Mouse (Mus musculus) myocyte (in vitro differentiated cells): Measurements from ENCODE around the gene Sertad4. TPM values are rescaled to one million over a fixed set of nuclear protein-coding genes. Genes with fewer than 3 reads are reported as not detected.
A peak's percentile ranks its signal among the peaks of the same experiment; 100 is the strongest.

ENCODE experiments used
- H3K27me3 ChIP-seq: one replicate; pipeline ENCODE4 v1.6.1; 2011; ENCODE audit not compliant: control insufficient read depth, insufficient read depth, insufficient read length
- H3K36me3 ChIP-seq: one replicate; pipeline ENCODE4 v1.6.1; 2011; ENCODE audit not compliant: control insufficient read depth, insufficient read depth
- H3K4me2 ChIP-seq: one replicate; pipeline ENCODE4 v1.6.1; 2011; ENCODE audit warnings: low read depth, control low read depth
- H3K4me3 ChIP-seq: one replicate; pipeline ENCODE4 v1.5.1; 2011; ENCODE audit warnings: mild to moderate bottlenecking, control low read depth, moderate library complexity
- H3K79me2 ChIP-seq: one replicate; pipeline ENCODE4 v1.6.1; 2011; ENCODE audit not compliant: control insufficient read depth, insufficient read depth
- H3ac ChIP-seq: one replicate; pipeline ENCODE4 v1.6.1; 2011; ENCODE audit not compliant: control insufficient read depth, insufficient read length
- CEBPB ChIP-seq: IDR thresholded peaks from 2 replicates; pipeline ENCODE4 v1.6.1; 2011; ENCODE audit warnings: mild to moderate bottlenecking, moderate library complexity; ENCODE audit not compliant: poor library complexity, insufficient read depth, severe bottlenecking
- E2F4 ChIP-seq: IDR thresholded peaks from one replicate; pipeline ENCODE4 v1.6.1; 2011; ENCODE audit warnings: mild to moderate bottlenecking, control low read depth, moderate library complexity; ENCODE audit not compliant: insufficient read depth
- MAX ChIP-seq: IDR thresholded peaks from one replicate; pipeline ENCODE4 v1.6.1; 2011; ENCODE audit warnings: low read depth, mild to moderate bottlenecking, control low read depth
- MYOD1 ChIP-seq, 3 experiments: IDR thresholded peaks; one replicate each; pipeline ENCODE4 v1.6.1; 2011; ENCODE audit warnings: control low read depth in 2 of 3, low read depth in 2 of 3, mild to moderate bottlenecking in 2 of 3, moderate library complexity in 1 of 3; ENCODE audit not compliant: insufficient read length in 2 of 3, control insufficient read depth in 1 of 3
- MYOG ChIP-seq, 3 experiments: IDR thresholded peaks; one replicate each; pipeline ENCODE4 v1.6.1; 2011; ENCODE audit warnings: control low read depth in 2 of 3, low read depth in 2 of 3, mild to moderate bottlenecking in 2 of 3; ENCODE audit not compliant: insufficient read length in 2 of 3, control insufficient read depth in 1 of 3, insufficient read depth in 1 of 3
- POLR2A ChIP-seq: IDR thresholded peaks from one replicate; pipeline ENCODE4 v1.6.1; 2011; ENCODE audit warnings: low read depth, mild to moderate bottlenecking, control low read depth, moderate library complexity; ENCODE audit not compliant: insufficient read length
- POLR2AphosphoS2 ChIP-seq: IDR thresholded peaks from one replicate; pipeline ENCODE4 v1.6.1; 2011; ENCODE audit warnings: low read depth, control low read depth; ENCODE audit not compliant: insufficient read length
- REST ChIP-seq: IDR thresholded peaks from one replicate; pipeline ENCODE4 v1.6.1; 2011; ENCODE audit warnings: mild to moderate bottlenecking, control low read depth, moderate library complexity; ENCODE audit not compliant: insufficient read depth, insufficient read length
- SRF ChIP-seq: IDR thresholded peaks from one replicate; pipeline ENCODE4 v1.6.1; 2011; ENCODE audit warnings: low read depth; ENCODE audit not compliant: control insufficient read depth, insufficient read length
- TCF12 ChIP-seq: IDR thresholded peaks from one replicate; pipeline ENCODE4 v1.6.1; 2011; ENCODE audit warnings: mild to moderate bottlenecking, control low read depth; ENCODE audit not compliant: poor library complexity, insufficient read depth, severe bottlenecking
- TCF3 ChIP-seq: IDR thresholded peaks from one replicate; pipeline ENCODE4 v1.6.1; 2011; ENCODE audit warnings: low read depth, control low read depth; ENCODE audit not compliant: insufficient read length
- USF1 ChIP-seq: IDR thresholded peaks from one replicate; pipeline ENCODE4 v1.6.1; 2011; ENCODE audit warnings: low read depth, mild to moderate bottlenecking, control low read depth, moderate library complexity
- polyA plus RNA-seq: library from polyadenylated mRNA; unstranded; fragments of >200 nt; fragmentation: generic; extraction: Trizol; gene quantifications from one replicate; pipeline ENCODE4 v1.2.1, GENCODE M21; 2012; ENCODE audit warnings: missing spikeins

Gene Sertad4
- polyA plus RNA-seq = 21.3 TPM

DNA sequence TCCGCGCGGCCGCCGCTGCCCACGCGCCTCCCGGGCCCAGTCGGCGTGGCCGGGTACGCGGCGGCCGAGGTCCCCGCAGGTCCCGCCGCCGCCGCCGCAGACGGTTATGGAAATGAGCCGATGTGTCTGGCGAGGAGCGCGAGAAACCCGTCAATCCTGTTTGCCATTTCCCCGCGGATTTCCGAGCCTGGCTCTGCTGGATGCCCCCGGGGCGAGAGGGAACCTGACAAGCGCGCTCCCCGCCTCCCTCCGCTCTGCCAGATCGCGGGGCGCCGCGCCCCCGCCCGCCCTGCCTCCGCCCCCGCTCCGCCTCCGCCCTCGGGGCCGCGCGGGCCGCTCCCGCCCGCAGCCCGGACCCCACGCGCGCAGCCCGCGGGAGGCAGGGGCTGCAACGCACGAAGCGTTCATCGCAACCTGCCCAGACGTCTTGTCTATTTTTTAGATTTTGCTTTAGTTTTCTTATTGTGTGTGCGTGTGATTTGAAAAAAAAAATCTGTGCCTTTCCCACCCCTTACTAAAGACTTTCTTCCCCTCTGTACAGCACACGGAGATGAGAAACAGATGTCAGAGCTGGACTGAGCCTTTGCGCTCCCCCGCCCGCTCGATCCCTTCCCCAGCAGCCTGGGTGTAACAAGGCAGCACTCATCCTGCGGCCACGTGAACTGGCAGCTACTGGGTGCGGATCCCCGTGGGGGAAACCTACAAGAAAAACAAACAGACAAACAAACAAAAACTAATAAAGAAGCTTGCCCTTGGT, at the start of gene Sertad4:
Sertad4 (minus strand) TSS at position 283 of the 757 bp plus-strand sequence.
- H3K4me2 ChIP-seq = peak within 1 kb of the TSS; percentile 83
- TF ChIP-seq MAX = no peak
- no peak for TF ChIP-seq TCF3
- TF ChIP-seq SRF = no peak
- TF ChIP-seq MYOD1 (IDR thresholded peaks at IDR 0.05; ENCODE audit: control insufficient read depth in 1 of 3, insufficient read length in 2 of 3, low read depth in 2 of 3) = no peak
- TF ChIP-seq USF1 = peak; percentile 45
- TF ChIP-seq REST = no peak
- no peak for TF ChIP-seq TCF12
- no peak for TF ChIP-seq E2F4
- TF ChIP-seq CEBPB = no peak
- TF ChIP-seq MYOG (IDR thresholded peaks at IDR 0.05; ENCODE audit: control insufficient read depth in 1 of 3, insufficient read depth in 1 of 3, insufficient read length in 2 of 3, low read depth in 2 of 3) = peak in 1 of 3 experiments; percentile 17
- peak; percentile 45 for TF ChIP-seq POLR2AphosphoS2
- TF ChIP-seq POLR2A = peak; percentile 61
- peaks cover 41% of the 10 kb centered on the region for H3K79me2 ChIP-seq
- no peaks in the 10 kb centered on the region for H3K27me3 ChIP-seq
- H3ac ChIP-seq = peak within 1 kb of the TSS; percentile 79
- H3K4me3 ChIP-seq = peak within 1 kb of the TSS; percentile 49
- H3K36me3 ChIP-seq = no peaks in the 10 kb centered on the region

DNA sequence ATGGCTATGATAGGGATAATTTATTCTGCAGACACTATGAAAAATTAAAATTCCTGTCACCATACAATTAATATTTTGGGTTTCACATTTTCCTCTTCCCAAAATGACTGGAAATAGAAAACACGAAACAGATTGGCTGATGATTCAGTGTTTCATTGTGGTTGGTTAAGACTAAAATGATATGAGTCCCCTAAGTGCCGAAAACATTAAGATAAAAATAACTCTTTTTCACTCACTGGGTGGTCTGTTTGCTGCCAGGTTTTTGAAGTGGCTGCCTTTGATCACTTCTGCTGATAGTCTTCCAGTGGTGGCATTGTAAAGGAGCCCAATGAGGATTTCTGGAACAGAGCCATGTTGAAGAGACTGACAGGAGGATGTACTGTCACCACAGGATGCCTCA, 46.0 kb upstream of the Sertad4 start:
- Histone ChIP-seq H3ac (no peak overlapping the region), H3K4me3 (no peak overlapping the region), H3K27me3 (no peaks in the 10 kb centered on the region), H3K79me2 (no peaks in the 10 kb centered on the region), H3K4me2 (no peak overlapping the region), H3K36me3 (no peaks in the 10 kb centered on the region)
- no peak for TF ChIP-seq SRF

DNA sequence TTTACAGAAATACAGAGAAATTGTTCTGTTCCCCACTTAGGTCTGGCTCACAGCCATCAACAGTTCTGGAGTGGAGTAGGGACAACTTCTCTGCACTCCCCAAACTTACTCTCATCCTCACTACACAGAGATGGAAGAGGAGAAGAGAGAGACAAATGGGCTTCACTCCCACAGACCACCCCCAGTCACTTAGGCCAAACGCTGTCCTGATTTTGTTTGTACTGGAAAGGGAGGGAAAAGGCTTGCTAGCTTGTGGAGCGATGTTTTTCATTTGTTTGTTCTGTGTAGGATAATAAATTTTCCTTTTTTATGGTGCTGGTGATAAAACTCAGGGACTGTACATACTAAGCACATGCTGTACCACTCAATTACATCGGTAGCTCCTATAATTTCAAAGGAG, 45.4 kb upstream of the Sertad4 start:
- H3K27me3 ChIP-seq = no peaks in the 10 kb centered on the region
- no peak overlapping the region for H3K4me2 ChIP-seq
- H3K79me2 ChIP-seq = no peaks in the 10 kb centered on the region
- no peak overlapping the region for H3K4me3 ChIP-seq
- TF ChIP-seq POLR2AphosphoS2 = no peak
- TF ChIP-seq MYOD1 (IDR thresholded peaks at IDR 0.05; ENCODE audit: control insufficient read depth in 1 of 3, insufficient read length in 2 of 3, low read depth in 2 of 3) = no peak
- no peak for TF ChIP-seq USF1
- TF ChIP-seq TCF3 = no peak
- TF ChIP-seq POLR2A = no peak
- no peak for TF ChIP-seq E2F4
- TF ChIP-seq MYOG (IDR thresholded peaks at IDR 0.05; ENCODE audit: control insufficient read depth in 1 of 3, insufficient read depth in 1 of 3, insufficient read length in 2 of 3, low read depth in 2 of 3) = no peak
- TF ChIP-seq SRF = no peak
- TF ChIP-seq MAX = no peak
- no peak for TF ChIP-seq TCF12
- no peak for TF ChIP-seq CEBPB
- no peak for TF ChIP-seq REST
- H3ac ChIP-seq = no peak overlapping the region
- H3K36me3 ChIP-seq = no peaks in the 10 kb centered on the region

DNA sequence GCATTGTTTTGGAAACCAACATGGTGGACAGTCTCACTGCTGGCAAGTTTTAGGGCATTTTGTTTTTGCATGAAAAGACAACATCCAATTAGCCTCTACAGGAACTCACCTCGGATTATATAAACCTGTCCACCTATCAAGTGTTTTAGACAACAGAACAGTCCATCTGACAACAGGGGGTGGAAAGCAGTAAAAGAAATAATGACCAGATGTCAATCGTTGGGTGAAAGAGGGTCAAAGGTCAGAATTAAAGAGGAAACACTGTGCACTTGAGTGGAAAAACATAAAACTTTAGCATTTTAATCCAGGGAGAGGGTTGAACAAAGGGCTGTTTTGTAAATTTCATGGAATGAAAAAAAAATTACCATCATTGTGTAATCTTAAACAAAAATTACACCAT, 43.2 kb upstream of the Sertad4 start:
- Histone ChIP-seq H3ac (no peak overlapping the region), H3K27me3 (no peaks in the 10 kb centered on the region), H3K36me3 (no peaks in the 10 kb centered on the region), H3K4me2 (no peak overlapping the region), H3K79me2 (no peaks in the 10 kb centered on the region), H3K4me3 (no peak overlapping the region)
- TF ChIP-seq TCF3 = no peak
- no peak for TF ChIP-seq REST
- TF ChIP-seq E2F4 = no peak
- no peak for TF ChIP-seq MAX
- no peak for TF ChIP-seq MYOD1 (IDR thresholded peaks at IDR 0.05; ENCODE audit: control insufficient read depth in 1 of 3, insufficient read length in 2 of 3, low read depth in 2 of 3)

DNA sequence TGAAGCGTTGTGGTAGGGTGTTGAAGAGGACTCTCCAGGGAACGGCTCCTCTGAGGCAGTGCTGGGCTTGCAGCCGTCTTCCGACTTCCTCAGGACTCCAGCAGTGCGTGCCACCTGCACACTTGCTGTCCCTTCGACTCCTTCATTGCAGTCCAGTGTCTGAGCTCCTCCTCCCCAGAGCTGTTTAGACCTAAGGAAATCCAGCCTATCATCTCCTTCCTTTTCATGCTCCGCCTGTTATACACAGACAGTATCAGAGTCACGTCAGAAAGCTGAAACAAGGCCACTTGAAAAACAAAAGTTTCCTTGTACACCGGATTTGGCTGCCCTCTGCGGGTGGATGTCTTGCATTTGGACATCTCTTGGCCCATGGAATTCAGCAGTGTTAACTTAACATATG, 41.7 kb upstream of the Sertad4 start:
- Histone ChIP-seq H3K4me3 (no peak overlapping the region), H3K4me2 (no peak overlapping the region), H3ac (no peak overlapping the region), H3K79me2 (no peaks in the 10 kb centered on the region), H3K27me3 (no peaks in the 10 kb centered on the region), H3K36me3 (no peaks in the 10 kb centered on the region)
- TF ChIP-seq MYOG (IDR thresholded peaks at IDR 0.05; ENCODE audit: control insufficient read depth in 1 of 3, insufficient read depth in 1 of 3, insufficient read length in 2 of 3, low read depth in 2 of 3) = no peak
- no peak for TF ChIP-seq POLR2A
- TF ChIP-seq E2F4 = no peak
- no peak for TF ChIP-seq CEBPB
- no peak for TF ChIP-seq USF1
- TF ChIP-seq SRF = no peak
- no peak for TF ChIP-seq TCF3
- no peak for TF ChIP-seq TCF12
- TF ChIP-seq MYOD1 (IDR thresholded peaks at IDR 0.05; ENCODE audit: control insufficient read depth in 1 of 3, insufficient read length in 2 of 3, low read depth in 2 of 3) = no peak
- TF ChIP-seq POLR2AphosphoS2 = no peak
- TF ChIP-seq MAX = no peak
- no peak for TF ChIP-seq REST
